Mouse (Mus musculus) embryonic facial prominence, embryonic 15.5 days (tissue): ENCODE measurements around the gene Sulf2. TPM values are rescaled to one million over a fixed set of nuclear protein-coding genes. Genes with fewer than 3 reads are reported as not detected.
"Not testable (repeated sequence)": the region's sequence is repeated elsewhere in the genome, so short reads cannot be mapped to it uniquely, and the experiment has no call there.

Source experiments
- ATAC-seq: fragments of 200-750 bp; cut with Nextera tagmentation; 2 replicates; pipeline ENCODE4 v1.8.0; 2017; ENCODE audit warnings: low read depth, moderate TSS enrichment; ENCODE audit not compliant: insufficient number of reproducible peaks, low FRiP score, low TSS enrichment
- H3K27ac ChIP-seq: fragments of 300-500 bp; sonication (generic); replicated peaks from 2 replicates; pipeline ENCODE4 v1.5.1; 2015; ENCODE audit warnings: mild to moderate bottlenecking, inconsistent platforms
- H3K27me3 ChIP-seq: fragments of 300-500 bp; sonication (generic); 2 replicates; pipeline ENCODE4 v1.6.1; 2015; ENCODE audit warnings: inconsistent platforms
- H3K36me3 ChIP-seq: fragments of 300-500 bp; sonication (generic); 2 replicates; pipeline ENCODE4 v1.6.1; 2015; ENCODE audit warnings: mild to moderate bottlenecking, inconsistent platforms
- H3K4me1 ChIP-seq: fragments of 300-500 bp; sonication (generic); 2 replicates; pipeline ENCODE4 v1.6.1; 2015; ENCODE audit warnings: inconsistent platforms
- H3K4me2 ChIP-seq: fragments of 300-500 bp; sonication (generic); replicated peaks from 2 replicates; pipeline ENCODE4 v1.6.1; 2015; ENCODE audit warnings: mild to moderate bottlenecking, inconsistent platforms
- H3K4me3 ChIP-seq: fragments of 300-500 bp; sonication (generic); replicated peaks from 2 replicates; pipeline ENCODE4 v1.5.1; 2015; ENCODE audit warnings: mild to moderate bottlenecking, inconsistent platforms
- H3K9ac ChIP-seq: fragments of 300-500 bp; sonication (generic); 2 replicates; pipeline ENCODE4 v1.6.1; 2015; ENCODE audit warnings: inconsistent platforms
- H3K9me3 ChIP-seq: fragments of 300-500 bp; sonication (generic); replicated peaks from 2 replicates; pipeline ENCODE4 v1.6.1; 2016; ENCODE audit warnings: inconsistent platforms
- WGBS: fragments of 180-500 bp; shearing (Covaris S2); methylation state at CpG from one replicate; pipeline ENCODE4 v1.1.7; 2015; 5-methylcytosine and 5-hydroxymethylcytosine counted together
- polyA plus RNA-seq: library from polyadenylated mRNA; unstranded; fragments of >200 nt; fragmentation: Nextera tagmentation; extraction: Ambion mirVana; gene quantifications from 2 replicates; pipeline ENCODE4 v1.2.1, GENCODE M21; 2015

Sulf2 gene
- polyA plus RNA-seq, 1 experiment from 2014 or later, result 138 TPM

- Histone ChIP-seq H3K4me2 (no peak overlapping the region), H3K27ac (no peak overlapping the region), H3K27me3 (no peaks in the 10 kb centered on the region), H3K9me3 (no peaks in the 10 kb centered on the region), H3K9ac (no peak overlapping the region), H3K36me3 (peaks cover 24% of the 10 kb centered on the region), H3K4me3 (no peak overlapping the region), H3K4me1 (0 out of 2 replicates have a peak, but pooled peaks cover 15% of the 10 kb centered on the region)
- no peak for ATAC-seq
- 62% methylated on average over 18 of the region's 18 CpGs for WGBS
Measured at GRCm38 (mm10) chr2:166097443-166098291, 57.8 kb downstream of the Sulf2 start.

- 0 out of 2 replicates have a peak, but pooled peaks cover 9% of the 10 kb centered on the region for H3K4me1 ChIP-seq
- H3K4me3 ChIP-seq, result no peak overlapping the region
- H3K9ac ChIP-seq, result no peak overlapping the region
- no peaks in the 10 kb centered on the region for H3K27me3 ChIP-seq
- WGBS, result 86% methylated on average over 1 of the region's 1 CpGs
- peaks cover 31% of the 10 kb centered on the region for H3K36me3 ChIP-seq
- H3K9me3 ChIP-seq, result no peaks in the 10 kb centered on the region
- H3K27ac ChIP-seq, result no peak overlapping the region
- H3K4me2 ChIP-seq, result no peak overlapping the region
- ATAC-seq, result no peak
Measured at GRCm38 (mm10) chr2:166096834-166097233, 58.6 kb downstream of the Sulf2 start.

GRCm38 (mm10) chr2:166096300-166096699, 59.2 kb downstream of the Sulf2 start:
- Histone ChIP-seq H3K4me3 (no peak overlapping the region), H3K4me2 (no peak overlapping the region), H3K36me3 (peaks cover 37% of the 10 kb centered on the region), H3K27me3 (no peaks in the 10 kb centered on the region), H3K9ac (no peak overlapping the region), H3K4me1 (0 out of 2 replicates have a peak, but pooled peaks cover 9% of the 10 kb centered on the region), H3K9me3 (no peaks in the 10 kb centered on the region), H3K27ac (no peak overlapping the region)
- WGBS, result 95% methylated on average over 6 of the region's 6 CpGs
- no peak for ATAC-seq

DNA sequence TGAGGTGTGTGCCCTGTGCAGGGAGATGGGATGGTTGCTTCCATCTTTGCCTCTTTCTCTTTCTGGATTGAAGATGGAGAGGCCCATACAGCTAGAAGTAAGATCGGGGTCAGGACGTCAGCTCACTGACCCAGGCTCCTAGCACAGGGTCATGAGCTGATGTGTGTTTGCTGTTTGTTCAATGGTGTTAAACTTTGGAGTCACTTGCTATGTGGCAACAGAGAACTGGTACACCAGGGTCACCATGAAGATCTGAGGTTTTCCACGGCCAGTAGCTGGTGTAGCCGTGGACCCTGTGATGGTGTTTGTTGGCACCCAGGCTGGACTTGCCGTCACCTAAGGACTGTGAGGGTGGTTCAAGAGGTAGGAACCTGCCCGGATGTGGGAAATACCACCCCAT, 63.1 kb downstream of the Sulf2 start:
- WGBS, result 93% methylated on average over 6 of the region's 6 CpGs
- Histone ChIP-seq H3K9ac (no peak overlapping the region), H3K27ac (no peak overlapping the region), H3K4me1 (peaks cover 9% of the 10 kb centered on the region), H3K9me3 (no peaks in the 10 kb centered on the region), H3K36me3 (peaks cover 44% of the 10 kb centered on the region), H3K27me3 (no peaks in the 10 kb centered on the region), H3K4me3 (no peak overlapping the region), H3K4me2 (no peak overlapping the region)
- no peak for ATAC-seq

DNA sequence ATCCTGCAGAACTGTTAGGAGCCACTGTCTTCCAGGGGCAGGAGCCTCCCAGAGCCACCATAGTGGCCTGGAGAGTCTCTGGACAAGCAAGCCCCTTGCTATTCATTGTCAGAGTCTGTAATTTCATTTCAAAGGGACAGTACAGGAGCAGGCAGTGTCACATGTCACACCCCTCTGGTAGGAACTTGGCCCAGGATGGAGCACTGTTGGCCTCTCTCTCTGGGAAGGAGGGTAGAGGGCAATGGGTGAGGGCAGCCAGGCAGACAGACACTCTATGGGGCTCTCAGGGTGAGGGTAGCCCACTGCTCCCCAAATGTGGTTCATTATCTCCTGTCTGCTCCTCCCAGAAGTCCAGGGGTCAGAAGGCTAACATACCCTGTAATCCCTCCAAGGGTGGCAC, 63.9 kb downstream of the Sulf2 start:
- H3K9ac ChIP-seq, result no peak overlapping the region
- no peaks in the 10 kb centered on the region for H3K27me3 ChIP-seq
- H3K4me2 ChIP-seq, result no peak overlapping the region
- peaks cover 46% of the 10 kb centered on the region for H3K36me3 ChIP-seq
- H3K9me3 ChIP-seq, result no peaks in the 10 kb centered on the region
- H3K4me3 ChIP-seq, result no peak overlapping the region
- H3K4me1 ChIP-seq, result peaks cover 10% of the 10 kb centered on the region
- no peak overlapping the region for H3K27ac ChIP-seq
- ATAC-seq, result no peak

DNA sequence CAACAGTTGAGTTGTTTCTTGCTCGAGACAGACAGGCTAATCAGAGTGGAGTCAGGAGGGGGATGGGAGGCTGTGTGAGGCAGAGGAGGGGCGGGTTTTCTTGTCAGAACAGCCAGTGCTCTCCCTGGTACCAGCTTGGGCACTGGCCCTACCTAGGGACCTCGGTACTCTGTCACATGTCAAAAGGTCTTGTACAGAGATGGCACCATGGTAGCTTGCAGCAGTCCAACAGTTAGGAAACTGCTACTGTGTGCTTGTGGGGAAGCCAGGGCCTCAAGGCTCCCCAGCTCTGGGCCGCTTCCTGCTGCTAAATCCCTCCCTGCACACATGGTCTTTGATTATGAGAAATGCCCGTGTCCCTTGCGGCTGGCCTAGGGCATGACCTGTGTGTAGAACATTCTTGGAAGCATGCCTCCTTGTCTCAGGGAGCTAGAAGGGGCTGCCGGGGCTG, 65.3 kb downstream of the Sulf2 start:
- H3K9ac ChIP-seq, result no peak overlapping the region
- peaks cover 12% of the 10 kb centered on the region for H3K4me1 ChIP-seq
- ATAC-seq, result no peak
- no peak overlapping the region for H3K4me3 ChIP-seq
- 0 out of 2 replicates have a peak overlapping the region, but pooled peaks have one; percentile 34 for H3K27ac ChIP-seq
- 19% methylated on average over 7 of the region's 7 CpGs for WGBS
- H3K36me3 ChIP-seq, result peaks cover 50% of the 10 kb centered on the region
- H3K27me3 ChIP-seq, result no peaks in the 10 kb centered on the region
- H3K4me2 ChIP-seq, result no peak overlapping the region
- H3K9me3 ChIP-seq, result no peaks in the 10 kb centered on the region

- Histone ChIP-seq H3K27me3 (no peaks in the 10 kb centered on the region), H3K9ac (no peak overlapping the region), H3K36me3 (peaks cover 45% of the 10 kb centered on the region), H3K4me3 (no peak overlapping the region), H3K4me1 (peaks cover 15% of the 10 kb centered on the region), H3K27ac (no peak overlapping the region), H3K9me3 (no peaks in the 10 kb centered on the region), H3K4me2 (no peak overlapping the region)
- no peak for ATAC-seq
- 87% methylated on average over 9 of the region's 9 CpGs for WGBS
Measured at GRCm38 (mm10) chr2:166088991-166089390, 66.5 kb downstream of the Sulf2 start.

DNA sequence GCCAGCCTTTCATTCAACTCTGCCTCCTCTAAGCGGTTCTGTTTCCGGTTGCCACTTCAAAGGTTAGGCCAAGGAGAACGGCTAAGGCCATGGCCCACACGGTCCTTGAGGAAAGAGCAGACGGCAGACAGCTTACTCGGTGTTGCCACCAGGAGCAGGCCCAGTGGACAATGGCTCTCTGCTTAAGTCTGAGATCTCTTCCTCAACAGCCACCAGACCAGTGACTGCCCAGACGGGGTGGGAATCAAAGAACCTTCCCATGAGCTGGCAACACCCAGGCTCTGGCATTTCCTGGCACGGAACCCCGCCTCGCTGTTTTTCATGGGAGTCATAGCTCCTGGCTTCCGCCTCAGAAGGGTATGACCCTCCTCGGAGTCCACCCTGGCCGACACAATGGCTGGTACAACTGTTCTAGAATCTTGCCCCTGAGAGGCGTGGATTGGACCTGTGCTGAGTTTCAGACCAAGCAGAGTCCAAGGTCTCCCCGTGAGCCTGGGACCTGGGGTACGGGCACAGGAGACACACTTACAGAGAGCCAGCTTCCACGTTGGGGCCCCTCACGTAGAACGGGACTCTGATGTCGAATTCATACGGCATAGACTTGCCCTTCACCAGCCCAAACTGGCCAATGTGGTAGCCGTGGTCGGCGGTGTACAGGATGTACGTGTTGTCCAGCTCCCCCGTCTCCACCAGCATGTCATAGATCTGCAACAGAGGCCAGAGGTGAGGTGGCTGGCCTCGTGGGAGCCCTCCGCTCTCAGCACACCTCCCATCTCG, 68.8 kb downstream of the Sulf2 start:
- Histone ChIP-seq H3K4me2 (no peak overlapping the region), H3K36me3 (peaks cover 22% of the 10 kb centered on the region; the same call in 1 of the 2 replicates), H3K4me3 (no peak overlapping the region), H3K9me3 (no peaks in the 10 kb centered on the region), H3K27me3 (no peaks in the 10 kb centered on the region), H3K27ac (no peak overlapping the region), H3K9ac (no peak overlapping the region), H3K4me1 (peaks cover 21% of the 10 kb centered on the region)
- no peak for ATAC-seq
- 84% methylated on average over 29 of the region's 29 CpGs for whole genome bisulfite sequencing

DNA sequence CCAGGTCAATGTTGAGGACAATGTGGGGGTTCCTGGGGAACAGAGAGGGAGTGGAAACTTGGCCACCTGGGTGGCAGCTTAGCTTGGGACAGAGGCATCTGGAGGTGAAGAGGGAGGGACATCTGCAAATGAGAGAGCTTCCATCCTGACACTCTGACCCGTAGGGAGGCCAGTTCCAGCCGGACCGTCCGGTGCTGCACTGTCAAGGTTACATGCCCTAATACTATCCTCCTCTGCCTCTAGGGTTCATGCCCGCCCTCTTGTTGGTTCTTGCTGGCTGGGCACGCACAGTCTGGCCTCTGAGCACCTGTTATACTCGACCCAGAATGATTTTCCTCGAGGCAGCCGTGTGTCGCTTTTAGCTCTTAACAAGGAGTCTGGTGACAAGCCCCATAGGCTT, 69.7 kb downstream of the Sulf2 start:
- 80% methylated on average over 10 of the region's 10 CpGs for WGBS
- Histone ChIP-seq H3K9ac (no peak overlapping the region), H3K4me3 (no peak overlapping the region), H3K27ac (no peak overlapping the region), H3K4me1 (peaks cover 26% of the 10 kb centered on the region), H3K4me2 (no peak overlapping the region), H3K27me3 (no peaks in the 10 kb centered on the region), H3K9me3 (no peaks in the 10 kb centered on the region), H3K36me3 (peaks cover 14% of the 10 kb centered on the region; the same call in 1 of the 2 replicates)
- ATAC-seq, result no peak

- H3K4me3 ChIP-seq, H3K9ac ChIP-seq, H3K9me3 ChIP-seq, H3K4me2 ChIP-seq, H3K27ac ChIP-seq, ATAC-seq, H3K27me3 ChIP-seq: not testable (repeated sequence)
- WGBS, result 35% methylated on average over 6 of the region's 6 CpGs
- peaks cover 26% of the 10 kb centered on the region for H3K4me1 ChIP-seq
- peaks cover 13% of the 10 kb centered on the region; the same call in 1 of the 2 replicates for H3K36me3 ChIP-seq
Measured at GRCm38 (mm10) chr2:166084964-166085363, 70.5 kb downstream of the Sulf2 start.

DNA sequence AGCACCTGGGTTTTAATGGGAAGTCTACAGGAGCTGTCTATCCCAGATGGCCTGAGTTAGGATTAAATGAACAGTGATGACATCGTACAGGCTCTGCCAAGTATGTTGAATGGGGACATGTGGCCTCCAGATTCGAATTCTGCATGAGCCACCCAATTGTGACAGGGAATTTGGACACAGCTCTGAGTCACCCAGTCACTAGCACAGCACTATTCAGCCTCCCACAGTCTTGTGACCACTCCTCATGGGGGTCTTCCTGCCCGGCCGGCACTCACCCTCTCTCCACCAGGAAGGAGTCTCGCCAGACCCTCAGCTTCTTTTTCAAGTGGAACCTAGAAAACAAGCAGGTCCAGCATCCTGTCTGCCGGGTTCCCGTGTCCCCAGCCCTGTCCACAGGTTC, 71.4 kb downstream of the Sulf2 start:
- no peak for ATAC-seq
- Histone ChIP-seq H3K36me3 (peaks cover 20% of the 10 kb centered on the region), H3K4me1 (peaks cover 24% of the 10 kb centered on the region), H3K27me3 (no peaks in the 10 kb centered on the region), H3K4me2 (no peak overlapping the region), H3K9me3 (no peaks in the 10 kb centered on the region), H3K27ac (no peak overlapping the region), H3K4me3 (no peak overlapping the region), H3K9ac (no peak overlapping the region)
- 70% methylated on average over 7 of the region's 7 CpGs for WGBS
